Mouse (Mus musculus) liver, embryonic 12.5 days (tissue): ENCODE results near the gene Ikzf4. TPM values are rescaled to one million over a fixed set of nuclear protein-coding genes. Genes with fewer than 3 reads are reported as not detected.

Source experiments
- ATAC-seq: fragments of 200-750 bp; cut with Nextera tagmentation; 2 replicates; pipeline ENCODE4 v1.8.0; 2017; ENCODE audit warnings: moderate number of reproducible peaks, mild to moderate bottlenecking, moderate library complexity
- H3K27ac ChIP-seq: fragments of 300-500 bp; sonication (generic); 2 replicates; pipeline ENCODE4 v1.5.1; 2016; ENCODE audit warnings: mild to moderate bottlenecking
- H3K27me3 ChIP-seq: fragments of 300-500 bp; sonication (generic); replicated peaks from 2 replicates; pipeline ENCODE4 v1.6.1; 2016; ENCODE audit warnings: mild to moderate bottlenecking, moderate library complexity
- H3K36me3 ChIP-seq: fragments of 300-500 bp; sonication (generic); 2 replicates; pipeline ENCODE4 v1.6.1; 2016; ENCODE audit warnings: mild to moderate bottlenecking, moderate library complexity
- H3K4me1 ChIP-seq: fragments of 300-500 bp; sonication (generic); 2 replicates; pipeline ENCODE4 v1.6.1; 2016
- H3K4me2 ChIP-seq: fragments of 300-500 bp; sonication (generic); 2 replicates; pipeline ENCODE4 v1.6.1; 2016; ENCODE audit warnings: mild to moderate bottlenecking, moderate library complexity
- H3K4me3 ChIP-seq: fragments of 300-500 bp; sonication (generic); 2 replicates; pipeline ENCODE4 v1.5.1; 2016; ENCODE audit warnings: mild to moderate bottlenecking, moderate library complexity
- H3K9ac ChIP-seq: fragments of 300-500 bp; sonication (generic); 2 replicates; pipeline ENCODE4 v1.6.1; 2016; ENCODE audit warnings: mild to moderate bottlenecking, moderate library complexity
- H3K9me3 ChIP-seq: fragments of 300-500 bp; sonication (generic); replicated peaks from 2 replicates; pipeline ENCODE4 v1.6.1; 2016; ENCODE audit warnings: mild to moderate bottlenecking, moderate library complexity
- WGBS: fragments of 180-500 bp; shearing (Covaris S2); methylation state at CpG from one replicate; pipeline ENCODE4 v1.1.7; 2016; ENCODE audit not compliant: insufficient replicate concordance; 5-methylcytosine and 5-hydroxymethylcytosine counted together
- polyA plus RNA-seq: library from polyadenylated mRNA; unstranded; fragments of >200 nt; fragmentation: Nextera tagmentation; extraction: Ambion mirVana; gene quantifications from 2 replicates; pipeline ENCODE4 v1.2.1, GENCODE M21; 2016

Ikzf4 gene
- polyA plus RNA-seq, 1 experiment from 2014 or later: 0.42 TPM

- H3K9me3 ChIP-seq: no peaks in the 10 kb centered on the region
- peaks cover 39% of the 10 kb centered on the region for H3K27me3 ChIP-seq
- ATAC-seq: no peak
- no peak overlapping the region for H3K9ac ChIP-seq
- H3K4me3 ChIP-seq: no peak overlapping the region
- H3K27ac ChIP-seq: no peak overlapping the region
- H3K4me2 ChIP-seq: no peak overlapping the region
- peaks cover 41% of the 10 kb centered on the region for H3K4me1 ChIP-seq
- H3K36me3 ChIP-seq: no peaks in the 10 kb centered on the region
These were observed 16.7 kb upstream of the Ikzf4 start for GRCm38 (mm10) chr10:128662465-128662864.

GRCm38 (mm10) chr10:128659490-128659889, 13.7 kb upstream of the Ikzf4 start:
- Histone ChIP-seq H3K27ac (no peak overlapping the region), H3K27me3 (peaks cover 41% of the 10 kb centered on the region), H3K4me3 (no peak overlapping the region), H3K4me1 (peaks cover 40% of the 10 kb centered on the region), H3K4me2 (no peak overlapping the region), H3K9ac (no peak overlapping the region), H3K36me3 (no peaks in the 10 kb centered on the region), H3K9me3 (no peaks in the 10 kb centered on the region)
- 42% methylated on average over 9 of the region's 9 CpGs for WGBS
- no peak for ATAC-seq

- Histone ChIP-seq H3K36me3 (no peaks in the 10 kb centered on the region), H3K9me3 (no peaks in the 10 kb centered on the region), H3K4me3 (no peak overlapping the region), H3K4me1 (peaks cover 24% of the 10 kb centered on the region), H3K4me2 (no peak overlapping the region), H3K27ac (no peak overlapping the region), H3K27me3 (peaks cover 41% of the 10 kb centered on the region), H3K9ac (no peak overlapping the region)
- WGBS: 54% methylated on average over 9 of the region's 9 CpGs
- no peak for ATAC-seq
These were observed 12.1 kb upstream of the Ikzf4 start for GRCm38 (mm10) chr10:128657844-128658243.

GRCm38 (mm10) chr10:128656731-128657130, 10.9 kb upstream of the Ikzf4 start:
- 77% methylated on average over 1 of the region's 1 CpGs for WGBS
- no peak overlapping the region for H3K27ac ChIP-seq
- H3K4me3 ChIP-seq: no peak overlapping the region
- no peak overlapping the region for H3K9ac ChIP-seq
- peaks cover 41% of the 10 kb centered on the region for H3K27me3 ChIP-seq
- H3K9me3 ChIP-seq: no peaks in the 10 kb centered on the region
- H3K36me3 ChIP-seq: no peaks in the 10 kb centered on the region
- ATAC-seq: no peak
- peaks cover 17% of the 10 kb centered on the region for H3K4me1 ChIP-seq
- no peak overlapping the region for H3K4me2 ChIP-seq

GRCm38 (mm10) chr10:128655254-128655653, 9.5 kb upstream of the Ikzf4 start:
- H3K9me3 ChIP-seq: no peaks in the 10 kb centered on the region
- no peaks in the 10 kb centered on the region for H3K36me3 ChIP-seq
- H3K27me3 ChIP-seq: peaks cover 32% of the 10 kb centered on the region
- H3K4me2 ChIP-seq: no peak overlapping the region
- H3K9ac ChIP-seq: no peak overlapping the region
- no peak overlapping the region for H3K4me3 ChIP-seq
- 35% methylated on average over 3 of the region's 3 CpGs for WGBS
- peaks cover 17% of the 10 kb centered on the region for H3K4me1 ChIP-seq
- no peak overlapping the region for H3K27ac ChIP-seq
- peak; percentile 77 for ATAC-seq

GRCm38 (mm10) chr10:128653866-128654265, 8.1 kb upstream of the Ikzf4 start:
- no peaks in the 10 kb centered on the region for H3K9me3 ChIP-seq
- H3K9ac ChIP-seq: no peak overlapping the region
- 56% methylated on average over 4 of the region's 4 CpGs for WGBS
- no peak overlapping the region for H3K4me2 ChIP-seq
- H3K4me1 ChIP-seq: peaks cover 17% of the 10 kb centered on the region
- H3K4me3 ChIP-seq: no peak overlapping the region
- H3K36me3 ChIP-seq: no peaks in the 10 kb centered on the region
- no peak for ATAC-seq
- no peak overlapping the region for H3K27ac ChIP-seq
- H3K27me3 ChIP-seq: peaks cover 21% of the 10 kb centered on the region

GRCm38 (mm10) chr10:128646139-128647089, 623 bp upstream of the Ikzf4 start:
- H3K4me2 ChIP-seq: peak overlapping the region; percentile 78
- peaks cover 63% of the 10 kb centered on the region for H3K27me3 ChIP-seq
- no peaks in the 10 kb centered on the region for H3K9me3 ChIP-seq
- no peaks in the 10 kb centered on the region for H3K36me3 ChIP-seq
- H3K4me3 ChIP-seq: peak overlapping the region; percentile 57
- H3K9ac ChIP-seq: peak overlapping the region; percentile 60
- peaks cover 31% of the 10 kb centered on the region for H3K4me1 ChIP-seq
- no peak overlapping the region; the same call in 1 of the 2 replicates for H3K27ac ChIP-seq
- peak; percentile 50 for ATAC-seq
- 15% methylated on average over 12 of the region's 13 CpGs for WGBS

GRCm38 (mm10) chr10:128642749-128643148, 3.0 kb downstream of the Ikzf4 start:
- Histone ChIP-seq H3K9ac (no peak overlapping the region), H3K4me2 (no peak overlapping the region), H3K9me3 (no peaks in the 10 kb centered on the region), H3K36me3 (no peaks in the 10 kb centered on the region), H3K27me3 (peaks cover 75% of the 10 kb centered on the region), H3K27ac (no peak overlapping the region), H3K4me3 (no peak overlapping the region), H3K4me1 (peaks cover 31% of the 10 kb centered on the region)
- 56% methylated on average over 6 of the region's 6 CpGs for WGBS
- ATAC-seq: no peak

- WGBS: 57% methylated on average over 7 of the region's 7 CpGs
- no peaks in the 10 kb centered on the region for H3K36me3 ChIP-seq
- no peak for ATAC-seq
- H3K4me1 ChIP-seq: peaks cover 35% of the 10 kb centered on the region
- H3K9me3 ChIP-seq: no peaks in the 10 kb centered on the region
- no peak overlapping the region for H3K9ac ChIP-seq
- H3K4me2 ChIP-seq: no peak overlapping the region
- no peak overlapping the region for H3K4me3 ChIP-seq
- no peak overlapping the region for H3K27ac ChIP-seq
- peaks cover 69% of the 10 kb centered on the region for H3K27me3 ChIP-seq
These were observed 3.9 kb downstream of the Ikzf4 start for GRCm38 (mm10) chr10:128641871-128642270.

- Histone ChIP-seq H3K27ac (no peak overlapping the region), H3K4me3 (no peak overlapping the region), H3K9me3 (no peaks in the 10 kb centered on the region), H3K36me3 (no peaks in the 10 kb centered on the region), H3K4me1 (peaks cover 30% of the 10 kb centered on the region), H3K27me3 (peaks cover 69% of the 10 kb centered on the region), H3K4me2 (no peak overlapping the region), H3K9ac (no peak overlapping the region)
- ATAC-seq: no peak
- 86% methylated on average over 15 of the region's 15 CpGs for WGBS
These were observed 4.9 kb downstream of the Ikzf4 start for GRCm38 (mm10) chr10:128640891-128641290.

GRCm38 (mm10) chr10:128639999-128640398, 5.8 kb downstream of the Ikzf4 start:
- H3K9me3 ChIP-seq: no peaks in the 10 kb centered on the region
- WGBS: 78% methylated on average over 14 of the region's 14 CpGs
- H3K36me3 ChIP-seq: no peaks in the 10 kb centered on the region
- H3K27ac ChIP-seq: no peak overlapping the region
- no peak for ATAC-seq
- no peak overlapping the region for H3K9ac ChIP-seq
- H3K27me3 ChIP-seq: peaks cover 69% of the 10 kb centered on the region
- H3K4me2 ChIP-seq: no peak overlapping the region
- H3K4me3 ChIP-seq: no peak overlapping the region
- H3K4me1 ChIP-seq: peaks cover 21% of the 10 kb centered on the region

- Histone ChIP-seq H3K9ac (peak overlapping the region; percentile 33; the same call in 1 of the 2 replicates), H3K9me3 (no peaks in the 10 kb centered on the region), H3K36me3 (no peaks in the 10 kb centered on the region), H3K4me3 (no peak overlapping the region), H3K4me2 (peak overlapping the region; percentile 44), H3K4me1 (peaks cover 28% of the 10 kb centered on the region), H3K27ac (no peak overlapping the region), H3K27me3 (peaks cover 64% of the 10 kb centered on the region)
- WGBS: 8% methylated on average over 11 of the region's 11 CpGs
- no peak for ATAC-seq
These were observed 8.8 kb downstream of the Ikzf4 start for GRCm38 (mm10) chr10:128637011-128637410.
